Mouse (Mus musculus) lung, postnatal 0 days (tissue): Measurements from ENCODE around the gene Folr2. TPM values are rescaled to one million over a fixed set of nuclear protein-coding genes. Genes with fewer than 3 reads are reported as not detected.

ENCODE experiments used
- ATAC-seq: fragments of 200-750 bp; cut with Nextera tagmentation; 2 replicates; pipeline ENCODE4 v1.8.0; 2017; ENCODE audit warnings: moderate library complexity
- DNase-seq: peaks from one replicate; pipeline ENCODE4 v3.0.0-alpha.2; 2016; ENCODE audit warnings: low spot score
- H3K27ac ChIP-seq: fragments of 300-500 bp; sonication (generic); 2 replicates; pipeline ENCODE4 v1.5.1; 2014; ENCODE audit warnings: antibody characterized with exemption, mild to moderate bottlenecking, low read length, mixed read lengths
- H3K27me3 ChIP-seq: fragments of 300-500 bp; sonication (generic); replicated peaks from 2 replicates; pipeline ENCODE4 v1.6.1; 2014; ENCODE audit warnings: low read length, mixed read lengths; ENCODE audit not compliant: insufficient read depth
- H3K36me3 ChIP-seq: fragments of 300-500 bp; sonication (generic); 2 replicates; pipeline ENCODE4 v1.6.1; 2014; ENCODE audit warnings: low read length, mixed read lengths; ENCODE audit not compliant: insufficient read depth
- H3K4me1 ChIP-seq: fragments of 300-500 bp; sonication (generic); 2 replicates; pipeline ENCODE4 v1.6.1; 2014; ENCODE audit warnings: antibody characterized with exemption, low read depth, low read length, mixed read lengths; ENCODE audit not compliant: insufficient read depth
- H3K4me2 ChIP-seq: fragments of 300-500 bp; sonication (generic); replicated peaks from 2 replicates; pipeline ENCODE4 v1.6.1; 2014; ENCODE audit warnings: low read depth, mild to moderate bottlenecking, low read length, moderate library complexity, mixed read lengths
- H3K4me3 ChIP-seq: fragments of 300-500 bp; sonication (generic); 2 replicates; pipeline ENCODE4 v1.5.1; 2014; ENCODE audit warnings: low read depth, low read length
- H3K9ac ChIP-seq: fragments of 300-500 bp; sonication (generic); replicated peaks from 2 replicates; pipeline ENCODE4 v1.6.1; 2014; ENCODE audit warnings: low read depth, mild to moderate bottlenecking
- H3K9me3 ChIP-seq: fragments of 300-500 bp; sonication (generic); 2 replicates; pipeline ENCODE4 v1.6.1; 2016; ENCODE audit warnings: low read length, mixed read lengths
- CTCF ChIP-seq: IDR thresholded peaks from 2 replicates; pipeline ENCODE4 v1.5.1; 2016; ENCODE audit warnings: antibody characterized with exemption, mild to moderate bottlenecking
- EP300 ChIP-seq: IDR thresholded peaks from 2 replicates; pipeline ENCODE4 v1.6.1; 2016; ENCODE audit warnings: antibody characterized with exemption, mild to moderate bottlenecking, control low read depth
- WGBS: fragments of 180-500 bp; shearing (Covaris S2); extraction: QIAGEN DNeasy Blood & Tissue Kit; methylation state at CpG from one replicate; pipeline ENCODE4 v1.1.7; 2014; 5-methylcytosine and 5-hydroxymethylcytosine counted together
- polyA plus RNA-seq: library from polyadenylated mRNA; unstranded; fragments of >200 nt; fragmentation: Nextera tagmentation; extraction: Ambion mirVana; gene quantifications from 2 replicates; pipeline ENCODE4 v1.2.1, GENCODE M21; 2015

The Folr2 gene
- polyA plus RNA-seq, 1 experiment from 2014 or later: 0.73 TPM

GRCm38 (mm10) chr7:101837606-101838471, 19.2 kb downstream of the Folr2 start, which contains the start of gene Inppl1:
Gene Inppl1 (minus strand): TSS chr7:101838229.
- ATAC-seq (peak; percentile 91), DNase-seq (peak; percentile 95)
- H3K36me3 ChIP-seq: peaks cover 2% of the 10 kb centered on the region; the same call in 1 of the 2 replicates
- peak within 1 kb of the TSS; percentile 89 for H3K9ac ChIP-seq
- H3K4me2 ChIP-seq: peak within 1 kb of the TSS; percentile 91
- WGBS: 1% methylated on average over 64 of the region's 64 CpGs
- H3K27ac ChIP-seq: peak within 1 kb of the TSS; percentile 93
- H3K9me3 ChIP-seq: no peaks in the 10 kb centered on the region
- H3K4me1 ChIP-seq: peaks cover 14% of the 10 kb centered on the region; the same call in 1 of the 2 replicates
- peak; percentile 60 for TF ChIP-seq EP300
- TF ChIP-seq CTCF: peak; percentile 56
- H3K27me3 ChIP-seq: no peaks in the 10 kb centered on the region
- H3K4me3 ChIP-seq: peak within 1 kb of the TSS; percentile 84

- H3K4me1 ChIP-seq: peaks cover 14% of the 10 kb centered on the region; the same call in 1 of the 2 replicates
- H3K27me3 ChIP-seq: no peaks in the 10 kb centered on the region
- TF ChIP-seq EP300 (no peak), CTCF (no peak)
These were observed 19.8 kb downstream of the Folr2 start for GRCm38 (mm10) chr7:101837154-101837605.

GRCm38 (mm10) chr7:101836271-101837153, 20.5 kb downstream of the Folr2 start:
- Histone ChIP-seq H3K9ac (peak overlapping the region; percentile 89), H3K9me3 (no peaks in the 10 kb centered on the region), H3K4me3 (peak overlapping the region; percentile 84), H3K27me3 (no peaks in the 10 kb centered on the region), H3K4me1 (peaks cover 14% of the 10 kb centered on the region; the same call in 1 of the 2 replicates), H3K4me2 (peak overlapping the region; percentile 91), H3K36me3 (peaks cover 15% of the 10 kb centered on the region), H3K27ac (peak overlapping the region; percentile 93)
- peak; percentile 75 for DNase-seq
- 4% methylated on average over 53 of the region's 63 CpGs for WGBS
- peak; percentile 39 for ATAC-seq
- TF ChIP-seq EP300 (no peak), CTCF (no peak; the same call in 1 of the 2 replicates)

More at GRCm38 (mm10) chr7:101837154-101837605, 19.8 kb downstream of the Folr2 start:
- DNase-seq (no peak), ATAC-seq (no peak)
- no peaks in the 10 kb centered on the region for H3K9me3 ChIP-seq
- peak overlapping the region; percentile 89 for H3K9ac ChIP-seq
- peak overlapping the region; percentile 93 for H3K27ac ChIP-seq
- peak overlapping the region; percentile 91 for H3K4me2 ChIP-seq
- WGBS: 0% methylated on average over 20 of the region's 20 CpGs
- peaks cover 9% of the 10 kb centered on the region; the same call in 1 of the 2 replicates for H3K36me3 ChIP-seq
- peak overlapping the region; percentile 84 for H3K4me3 ChIP-seq

- H3K4me2 ChIP-seq: peak overlapping the region; percentile 91
- peaks cover 14% of the 10 kb centered on the region; the same call in 1 of the 2 replicates for H3K4me1 ChIP-seq
- TF ChIP-seq CTCF: peak; percentile 34; the same call in 1 of the 2 replicates
- no peak for TF ChIP-seq EP300
- WGBS: 29% methylated on average over 5 of the region's 5 CpGs
- H3K9ac ChIP-seq: no peak overlapping the region
- H3K4me3 ChIP-seq: peak overlapping the region; percentile 84
- peak; percentile 32 for DNase-seq
- no peak for ATAC-seq
- peaks cover 24% of the 10 kb centered on the region for H3K36me3 ChIP-seq
- H3K27me3 ChIP-seq: no peaks in the 10 kb centered on the region
- H3K27ac ChIP-seq: peak overlapping the region; percentile 93; the same call in 1 of the 2 replicates
- no peaks in the 10 kb centered on the region for H3K9me3 ChIP-seq
These were observed 21.4 kb downstream of the Folr2 start for GRCm38 (mm10) chr7:101835457-101836109.

- no peaks in the 10 kb centered on the region for H3K27me3 ChIP-seq
- ATAC-seq (no peak), DNase-seq (no peak)
- H3K9ac ChIP-seq: no peak overlapping the region
- H3K27ac ChIP-seq: no peak overlapping the region
- peaks cover 14% of the 10 kb centered on the region; the same call in 1 of the 2 replicates for H3K4me1 ChIP-seq
- no peaks in the 10 kb centered on the region for H3K9me3 ChIP-seq
- TF ChIP-seq CTCF: no peak
- no peak for TF ChIP-seq EP300
- WGBS: 62% methylated on average over 3 of the region's 3 CpGs
- no peak overlapping the region for H3K4me2 ChIP-seq
- H3K4me3 ChIP-seq: no peak overlapping the region
- H3K36me3 ChIP-seq: peaks cover 29% of the 10 kb centered on the region
These were observed 22.1 kb downstream of the Folr2 start for GRCm38 (mm10) chr7:101834903-101835302.
